Mouse (Mus musculus) neural tube, embryonic 14.5 days (tissue): ENCODE data around the gene Fbxo6. TPM values are rescaled to one million over a fixed set of nuclear protein-coding genes. Genes with fewer than 3 reads are reported as not detected.
"Not testable (repeated sequence)": the region's sequence is repeated elsewhere in the genome, so short reads cannot be mapped to it uniquely, and the experiment has no call there.

ENCODE experiments used
- ATAC-seq: fragments of 200-750 bp; cut with Nextera tagmentation; 2 replicates; pipeline ENCODE4 v1.8.0; 2017; ENCODE audit warnings: low read depth, mild to moderate bottlenecking, moderate TSS enrichment, moderate library complexity
- H3K27ac ChIP-seq: fragments of 300-500 bp; sonication (generic); 2 replicates; pipeline ENCODE4 v1.5.1; 2014; ENCODE audit warnings: low read depth, mild to moderate bottlenecking, control low read depth, low read length, moderate library complexity, mixed read lengths
- H3K27me3 ChIP-seq: fragments of 300-500 bp; sonication (generic); 2 replicates; pipeline ENCODE4 v1.6.1; 2014; ENCODE audit warnings: low read length; ENCODE audit not compliant: control insufficient read depth, insufficient read depth
- H3K36me3 ChIP-seq: fragments of 300-500 bp; sonication (generic); 2 replicates; pipeline ENCODE4 v1.6.1; 2014; ENCODE audit warnings: low read length, mixed read lengths; ENCODE audit not compliant: control insufficient read depth, insufficient read depth
- H3K4me1 ChIP-seq: fragments of 300-500 bp; sonication (generic); 2 replicates; pipeline ENCODE4 v1.6.1; 2014; ENCODE audit warnings: low read length; ENCODE audit not compliant: control insufficient read depth, insufficient read depth
- H3K4me2 ChIP-seq: fragments of 300-500 bp; sonication (generic); 2 replicates; pipeline ENCODE4 v1.6.1; 2014; ENCODE audit warnings: mild to moderate bottlenecking, low read depth, low read length, control low read depth
- H3K4me3 ChIP-seq: fragments of 300-500 bp; sonication (generic); 2 replicates; pipeline ENCODE4 v1.5.1; 2014; ENCODE audit warnings: low read depth, low read length, control low read depth, mixed read lengths
- H3K9ac ChIP-seq: fragments of 300-500 bp; sonication (generic); replicated peaks from 2 replicates; pipeline ENCODE4 v1.6.1; 2014; ENCODE audit warnings: low read depth, mild to moderate bottlenecking, control low read depth, low read length, mixed read lengths
- H3K9me3 ChIP-seq: fragments of 300-500 bp; sonication (generic); 2 replicates; pipeline ENCODE4 v1.6.1; 2016; ENCODE audit warnings: low read length; ENCODE audit not compliant: control insufficient read depth
- WGBS: fragments of 180-500 bp; shearing (Covaris S2); extraction: QIAGEN DNeasy Blood & Tissue Kit; methylation state at CpG from one replicate; pipeline ENCODE4 v1.1.7; 2014; 5-methylcytosine and 5-hydroxymethylcytosine counted together
- polyA plus RNA-seq: library from polyadenylated mRNA; unstranded; fragments of >200 nt; fragmentation: Nextera tagmentation; extraction: Ambion mirVana; gene quantifications from 2 replicates; pipeline ENCODE4 v1.2.1, GENCODE M21; 2014

Gene Fbxo6
- polyA plus RNA-seq, 1 experiment from 2014 or later = 19.7 TPM

GRCm38 (mm10) chr4:148177716-148178115 lies 25.8 kb upstream of the Fbxo6 start:
- 0 out of 2 replicates have a peak, but pooled peaks cover 3% of the 10 kb centered on the region for H3K27me3 ChIP-seq
- H3K9me3 ChIP-seq = no peaks in the 10 kb centered on the region
- H3K27ac ChIP-seq = no peak overlapping the region
- no peaks in the 10 kb centered on the region for H3K36me3 ChIP-seq
- ATAC-seq = no peak
- no peak overlapping the region for H3K4me3 ChIP-seq
- no peak overlapping the region for H3K9ac ChIP-seq
- peaks cover 14% of the 10 kb centered on the region for H3K4me1 ChIP-seq
- H3K4me2 ChIP-seq = no peak overlapping the region

GRCm38 (mm10) chr4:148176603-148177002 lies 24.7 kb upstream of the Fbxo6 start:
- not testable (repeated sequence) for H3K9me3 ChIP-seq, H3K27me3 ChIP-seq, H3K4me3 ChIP-seq, H3K9ac ChIP-seq, ATAC-seq, H3K27ac ChIP-seq, H3K36me3 ChIP-seq, H3K4me2 ChIP-seq
- WGBS = 74% methylated on average over 5 of the region's 6 CpGs
- peaks cover 14% of the 10 kb centered on the region for H3K4me1 ChIP-seq

- no peak overlapping the region for H3K4me2 ChIP-seq
- WGBS = 11% methylated on average over 12 of the region's 12 CpGs
- no peaks in the 10 kb centered on the region for H3K36me3 ChIP-seq
- 0 out of 2 replicates have a peak, but pooled peaks cover 3% of the 10 kb centered on the region for H3K27me3 ChIP-seq
- no peak overlapping the region; the same call in 1 of the 2 replicates for H3K9ac ChIP-seq
- H3K27ac ChIP-seq = peak overlapping the region; percentile 70; the same call in 1 of the 2 replicates
- ATAC-seq = no peak
- H3K4me3 ChIP-seq = no peak overlapping the region
- no peaks in the 10 kb centered on the region for H3K9me3 ChIP-seq
- H3K4me1 ChIP-seq = peaks cover 14% of the 10 kb centered on the region
Observed at GRCm38 (mm10) chr4:148174495-148174862, 22.5 kb upstream of the Fbxo6 start.

GRCm38 (mm10) chr4:148173811-148174494 lies 22.0 kb upstream of the Fbxo6 start:
- Histone ChIP-seq H3K4me1 (peaks cover 14% of the 10 kb centered on the region), H3K4me3 (peak overlapping the region; percentile 21), H3K27me3 (0 out of 2 replicates have a peak, but pooled peaks cover 3% of the 10 kb centered on the region), H3K9me3 (no peaks in the 10 kb centered on the region), H3K4me2 (peak overlapping the region; percentile 53), H3K36me3 (no peaks in the 10 kb centered on the region), H3K9ac (peak overlapping the region; percentile 25), H3K27ac (peak overlapping the region; percentile 70)
- ATAC-seq = peak; percentile 33
- under 1% methylated on average over 30 of the region's 30 CpGs for WGBS

- H3K9ac ChIP-seq = no peak overlapping the region
- no peaks in the 10 kb centered on the region for H3K36me3 ChIP-seq
- H3K27ac ChIP-seq = no peak overlapping the region
- H3K4me1 ChIP-seq = peaks cover 17% of the 10 kb centered on the region
- no peak for ATAC-seq
- peaks cover 3% of the 10 kb centered on the region; the same call in 1 of the 2 replicates for H3K27me3 ChIP-seq
- no peaks in the 10 kb centered on the region for H3K9me3 ChIP-seq
- WGBS = 61% methylated on average over 3 of the region's 3 CpGs
- no peak overlapping the region for H3K4me2 ChIP-seq
- H3K4me3 ChIP-seq = no peak overlapping the region
Observed at GRCm38 (mm10) chr4:148171261-148171660, 19.3 kb upstream of the Fbxo6 start.

GRCm38 (mm10) chr4:148170842-148171241 lies 18.9 kb upstream of the Fbxo6 start:
- Histone ChIP-seq H3K27ac (no peak overlapping the region), H3K36me3 (no peaks in the 10 kb centered on the region), H3K4me1 (peaks cover 17% of the 10 kb centered on the region), H3K4me3 (no peak overlapping the region), H3K9ac (no peak overlapping the region), H3K27me3 (peaks cover 3% of the 10 kb centered on the region; the same call in 1 of the 2 replicates), H3K4me2 (no peak overlapping the region), H3K9me3 (no peaks in the 10 kb centered on the region)
- no peak for ATAC-seq
- WGBS = 0% methylated on average over 2 of the region's 2 CpGs

GRCm38 (mm10) chr4:148169586-148169985 lies 17.6 kb upstream of the Fbxo6 start:
- Histone ChIP-seq H3K4me2 (no peak overlapping the region), H3K27me3 (peaks cover 12% of the 10 kb centered on the region), H3K9ac (no peak overlapping the region), H3K27ac (no peak overlapping the region), H3K4me1 (peaks cover 13% of the 10 kb centered on the region), H3K4me3 (no peak overlapping the region), H3K36me3 (no peaks in the 10 kb centered on the region), H3K9me3 (no peaks in the 10 kb centered on the region)
- ATAC-seq = no peak
- 27% methylated on average over 15 of the region's 15 CpGs for WGBS

- H3K27ac ChIP-seq = no peak overlapping the region
- no peaks in the 10 kb centered on the region for H3K9me3 ChIP-seq
- H3K27me3 ChIP-seq = peaks cover 18% of the 10 kb centered on the region
- H3K36me3 ChIP-seq = no peaks in the 10 kb centered on the region
- no peak overlapping the region for H3K4me3 ChIP-seq
- no peak for ATAC-seq
- H3K4me2 ChIP-seq = no peak overlapping the region
- no peak overlapping the region for H3K9ac ChIP-seq
- 29% methylated on average over 7 of the region's 7 CpGs for WGBS
- peaks cover 11% of the 10 kb centered on the region for H3K4me1 ChIP-seq
Observed at GRCm38 (mm10) chr4:148168287-148168686, 16.3 kb upstream of the Fbxo6 start.

GRCm38 (mm10) chr4:148166986-148167385 lies 15.0 kb upstream of the Fbxo6 start:
- no peak overlapping the region for H3K4me3 ChIP-seq
- H3K27ac ChIP-seq = peak overlapping the region; percentile 52; the same call in 1 of the 2 replicates
- peaks cover 11% of the 10 kb centered on the region for H3K4me1 ChIP-seq
- H3K4me2 ChIP-seq = no peak overlapping the region
- no peaks in the 10 kb centered on the region for H3K9me3 ChIP-seq
- H3K36me3 ChIP-seq = no peaks in the 10 kb centered on the region
- H3K9ac ChIP-seq = no peak overlapping the region
- H3K27me3 ChIP-seq = peaks cover 17% of the 10 kb centered on the region
- ATAC-seq = no peak
- 11% methylated on average over 4 of the region's 4 CpGs for WGBS
